Mouse (Mus musculus): ENCODE measurements around the gene Emilin1. TPM values are rescaled to one million over a fixed set of nuclear protein-coding genes. Genes with fewer than 3 reads are reported as not detected.

The Emilin1 gene
- total and polyA plus RNA-seq, 3 experiments: 0.11 to 0.63 (median 0.34) TPM

- Histone ChIP-seq H3K4me2 (ENCODE audit: insufficient read depth, low read depth, poor library complexity, severe bottlenecking) (no peak overlapping the region), H3K27me3 (replicated peaks) (peaks cover 73% of the 10 kb centered on the region), H3K4me1 (ENCODE audit: control insufficient read depth in 1 of 2, insufficient read depth in 2 of 2) (peaks cover 8 to 36% of the 10 kb centered on the region in 2 experiments; a peak in 3 of 4 replicates), H3K9me3 (replicated peaks; ENCODE audit: low read length) (no peaks in the 10 kb centered on the region), H3K9ac (ENCODE audit: insufficient read depth, low read depth) (no peak overlapping the region), H3K4me3 (replicated peaks in 1 of 3; ENCODE audit: low read depth in 2 of 3, low read length in 2 of 3, poor library complexity in 1 of 3) (no peak overlapping the region), H3K27ac (ENCODE audit: insufficient read depth, low read depth) (no peak overlapping the region), H3K79me2 (replicated peaks; ENCODE audit: control insufficient read depth, extremely low read depth, insufficient read depth, poor library complexity, severe bottlenecking) (no peaks in the 10 kb centered on the region), H3K36me3 (replicated peaks in 1 of 2; ENCODE audit: control insufficient read depth in 1 of 2, insufficient read depth in 1 of 2, low read length in 1 of 2) (no peaks in the 10 kb centered on the region)
- DNase-seq (ENCODE audit: extremely low read depth): no peak
- in situ Hi-C loops (cut with MboI; ENCODE audit: low pct_ligation_motif_present, low pct_unique_long_range_greater_than_20kb, low sequenced_read_pairs) (loop anchor here (5.0 kb wide), 1 partner anchor 77 kb away; no protein-coding TSS in a partner anchor), dilution Hi-C loops (cut with MboI; ENCODE audit: extremely low pct_ligation_motif_present, extremely low pct_unique_long_range_greater_than_20kb, low sequenced_read_pairs) (no loop called here)
- TF ChIP-seq ELF1 (IDR thresholded peaks at IDR 0.05; ENCODE audit: low read depth, low read length): no peak
- TF ChIP-seq USF1 (IDR thresholded peaks at IDR 0.05; ENCODE audit: low read depth, low read length): no peak
- no peak for TF ChIP-seq IRF4 (IDR thresholded peaks at IDR 0.05; ENCODE audit: low read depth, low read length)
- TF ChIP-seq SMC3 (IDR thresholded peaks at IDR 0.05; ENCODE audit: low read depth, low read length): no peak
- TF ChIP-seq MAX (IDR thresholded peaks at IDR 0.05; ENCODE audit: low read length): no peak
- TF ChIP-seq PAX5 (IDR thresholded peaks at IDR 0.05; ENCODE audit: low read length): no peak
- TF ChIP-seq RAD21 (IDR thresholded peaks at IDR 0.05; ENCODE audit: low read depth, low read length): no peak
- TF ChIP-seq MYC (IDR thresholded peaks at IDR 0.05; ENCODE audit: low read depth, low read length): no peak
- TF ChIP-seq JUN (IDR thresholded peaks at IDR 0.05; ENCODE audit: insufficient read depth, low read depth, low read length): no peak
- no peak for TF ChIP-seq JUND (conservative IDR thresholded peaks at IDR 0.05; ENCODE audit: low read depth, low read length)
- TF ChIP-seq E2F4 (IDR thresholded peaks at IDR 0.05; ENCODE audit: insufficient replicate concordance, low read depth, low read length): no peak
- TF ChIP-seq HCFC1 (IDR thresholded peaks at IDR 0.05; ENCODE audit: low read depth, low read length): no peak
- TF ChIP-seq BHLHE40 (IDR thresholded peaks at IDR 0.05; ENCODE audit: low read depth, low read length): no peak
- TF ChIP-seq UBTF (IDR thresholded peaks at IDR 0.05; ENCODE audit: low read depth, low read length): no peak
Measured at GRCm38 (mm10) chr5:30925217-30925616, 12.0 kb downstream of the Emilin1 start.

GRCm38 (mm10) chr5:30926073-30926472 is 12.9 kb downstream of the Emilin1 start:
- H3K79me2 ChIP-seq (replicated peaks; ENCODE audit: control insufficient read depth, extremely low read depth, insufficient read depth, poor library complexity, severe bottlenecking): no peaks in the 10 kb centered on the region
- no peaks in the 10 kb centered on the region for H3K36me3 ChIP-seq (replicated peaks in 1 of 2; ENCODE audit: control insufficient read depth in 1 of 2, insufficient read depth in 1 of 2, low read length in 1 of 2)
- TF ChIP-seq SMC3 (IDR thresholded peaks at IDR 0.05; ENCODE audit: low read depth, low read length): no peak
- TF ChIP-seq ZC3H11A (IDR thresholded peaks at IDR 0.05; ENCODE audit: low read depth, low read length): no peak
- TF ChIP-seq SIN3A (IDR thresholded peaks at IDR 0.05; ENCODE audit: low read length): no peak
- no peak for TF ChIP-seq PAX5 (IDR thresholded peaks at IDR 0.05; ENCODE audit: low read length)
- no peak for TF ChIP-seq MEF2A (IDR thresholded peaks at IDR 0.05; ENCODE audit: borderline replicate concordance, low read depth, low read length)
- TF ChIP-seq JUND (conservative IDR thresholded peaks at IDR 0.05; ENCODE audit: low read depth, low read length): no peak
- TF ChIP-seq CTCF (conservative IDR thresholded peaks at IDR 0.05 in 1 of 2, IDR thresholded peaks at IDR 0.05 in 1 of 2; ENCODE audit: low read depth in 2 of 2, low read length in 2 of 2): no peak
- TF ChIP-seq USF1 (IDR thresholded peaks at IDR 0.05; ENCODE audit: low read depth, low read length): no peak
- no peak for TF ChIP-seq TBP (conservative IDR thresholded peaks at IDR 0.05; ENCODE audit: low read depth, low read length)
- no peak for TF ChIP-seq NELFE (IDR thresholded peaks at IDR 0.05; ENCODE audit: low read depth, low read length)
- TF ChIP-seq MXI1 (IDR thresholded peaks at IDR 0.05; ENCODE audit: low read depth, low read length): no peak
- no peak for TF ChIP-seq MAFK (IDR thresholded peaks at IDR 0.05; ENCODE audit: insufficient replicate concordance, low read length)
- no peak for TF ChIP-seq CHD2 (IDR thresholded peaks at IDR 0.05; ENCODE audit: low read length)
- no peak for TF ChIP-seq MYC (IDR thresholded peaks at IDR 0.05; ENCODE audit: low read depth, low read length)
- no peak for TF ChIP-seq HCFC1 (IDR thresholded peaks at IDR 0.05; ENCODE audit: low read depth, low read length)
- TF ChIP-seq BHLHE40 (IDR thresholded peaks at IDR 0.05; ENCODE audit: low read depth, low read length): no peak
- no peak for TF ChIP-seq JUN (IDR thresholded peaks at IDR 0.05; ENCODE audit: insufficient read depth, low read depth, low read length)
- TF ChIP-seq ELF1 (IDR thresholded peaks at IDR 0.05; ENCODE audit: low read depth, low read length): no peak
- no peak for TF ChIP-seq NRF1 (IDR thresholded peaks at IDR 0.05; ENCODE audit: low read depth, low read length)
- H3K9me3 ChIP-seq (replicated peaks; ENCODE audit: low read length): no peaks in the 10 kb centered on the region
- no peak overlapping the region for H3K27ac ChIP-seq (ENCODE audit: insufficient read depth, low read depth)
- no peak overlapping the region for H3K9ac ChIP-seq (ENCODE audit: insufficient read depth, low read depth)
- in situ Hi-C loops (cut with MboI; ENCODE audit: low pct_ligation_motif_present, low pct_unique_long_range_greater_than_20kb, low sequenced_read_pairs) (loop anchor here (5.0 kb wide), 1 partner anchor 76 kb away; no protein-coding TSS in a partner anchor), dilution Hi-C loops (cut with MboI; ENCODE audit: extremely low pct_ligation_motif_present, extremely low pct_unique_long_range_greater_than_20kb, low sequenced_read_pairs) (no loop called here)
- peaks cover 0 to 33% of the 10 kb centered on the region in 2 experiments; a peak in 3 of 4 replicates for H3K4me1 ChIP-seq (ENCODE audit: control insufficient read depth in 1 of 2, insufficient read depth in 2 of 2)
- H3K4me3 ChIP-seq (replicated peaks in 1 of 3; ENCODE audit: low read depth in 2 of 3, low read length in 2 of 3, poor library complexity in 1 of 3): no peak overlapping the region
- no peak overlapping the region for H3K4me2 ChIP-seq (ENCODE audit: insufficient read depth, low read depth, poor library complexity, severe bottlenecking)
- no peak for DNase-seq (ENCODE audit: extremely low read depth)
- H3K27me3 ChIP-seq (replicated peaks): peaks cover 68% of the 10 kb centered on the region

Data from CH12.LX (cell line).